Mouse (Mus musculus): ENCODE results near the gene Fmo6. TPM values are rescaled to one million over a fixed set of nuclear protein-coding genes. Genes with fewer than 3 reads are reported as not detected.

The Fmo6 gene
- polyA plus RNA-seq (2012; fragmentation: generic; extraction: Trizol): under 1 TPM in 1 of 2 experiments, not detected in 1; 0.06 TPM

GRCm38 (mm10) chr1:162937415-162937814, at the start of gene Fmo6:
Gene Fmo6 (minus strand): TSS chr1:162937515.

GRCm38 (mm10) chr1:162984428-162984827, 47.1 kb upstream of the Fmo6 start, which contains the start of gene Fmo3:
Gene Fmo3 (minus strand): TSS chr1:162984528.

GRCm38 (mm10) chr1:162897838-162898811, 39.2 kb downstream of the Fmo6 start, which contains the start of gene Fmo2:
Gene Fmo2 (minus strand): TSS chr1:162898726.

Other genes with a start within 250 kb of the Fmo6 start
- gene Prrc2c, start 197.0 kb downstream of the Fmo6 start, polyA plus RNA-seq (2012; fragmentation: generic; extraction: Trizol): 10 to 100 TPM in 1 of 2 experiments, 1 to 10 TPM in 1; 2.9 to 22.0 TPM
- under 1 TPM in 1 of 2 experiments, not detected in 1; 0.13 TPM for gene Fmo4, start 123.5 kb downstream of the Fmo6 start, polyA plus RNA-seq (2012; fragmentation: generic; extraction: Trizol)
- 1 to 10 TPM in 1 of 2 experiments, under 1 TPM in 1; 0.05 to 3.7 TPM for gene Fmo1, start 70.9 kb downstream of the Fmo6 start, polyA plus RNA-seq (2012; fragmentation: generic; extraction: Trizol)
- under 1 TPM in 1 of 2 experiments, not detected in 1; 0.07 TPM for gene Fmo2, start 38.8 kb downstream of the Fmo6 start, polyA plus RNA-seq (2012; fragmentation: generic; extraction: Trizol)
- under 1 TPM in 1 of 2 experiments, not detected in 1; 0.04 TPM for gene Fmo3, start 47.0 kb upstream of the Fmo6 start, polyA plus RNA-seq (2012; fragmentation: generic; extraction: Trizol)
- under 1 TPM in 1 of 2 experiments, not detected in 1; 0.02 TPM for gene Mroh9, start 148.2 kb upstream of the Fmo6 start, polyA plus RNA-seq (2012; fragmentation: generic; extraction: Trizol)

All from C3H10T1/2 (cell line).